In the genomic region with DNA sequence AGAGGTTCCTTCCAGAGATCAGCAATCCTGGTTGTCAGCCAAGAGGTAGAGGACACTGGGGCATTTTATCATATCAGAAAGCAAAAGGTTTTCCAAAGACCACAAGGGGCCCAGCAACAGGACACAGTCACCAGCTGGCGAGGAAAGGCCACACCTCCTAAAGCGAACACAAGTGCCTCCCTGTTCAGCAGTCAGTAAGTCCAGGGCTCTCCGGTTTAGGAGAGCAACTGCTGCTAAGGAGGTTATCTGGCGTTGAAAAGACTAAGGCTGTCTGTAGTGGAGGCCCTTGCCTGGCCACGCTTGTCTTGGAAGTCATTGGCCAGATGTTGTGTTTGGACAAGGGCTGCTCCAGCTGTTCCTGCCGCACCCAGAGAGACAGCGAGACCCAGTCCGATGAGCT, we compare ENCODE assay signal across 17 mouse cellular contexts.
"Had no signal": no experiment of that assay in that cellular context is flagged by ENCODE, and none has a peak within 500 bp of the region (broad histone marks: within the 10 kb centered on the region; RNA-seq: fewer than 3 reads in every experiment).

No protein-coding gene starts in this region.

- H3K9ac ChIP-seq: limb, embryonic 15.5 days; liver, embryonic 12.5 days; lung, embryonic 14.5 days; midbrain, embryonic 15.5 days; neural tube, embryonic 13.5 days had no signal

- ATAC-seq: liver, embryonic 12.5 days; midbrain, embryonic 15.5 days had no signal

- DNase-seq: kidney, postnatal 25 days; layer of hippocampus, adult 9-11 months; layer of hippocampus, postnatal 36 days; left cerebral cortex, postnatal 4 days; lung, embryonic 14.5 days; lung, postnatal 10 days; lung, postnatal 4 days; retina, postnatal 1 day; right cerebral cortex, postnatal 4 days; spleen, adult 18-20 months; thymus, adult 18-20 months; thymus, postnatal 14 days had no signal

- H3K9me3 ChIP-seq: limb, embryonic 15.5 days; liver, embryonic 12.5 days; midbrain, embryonic 15.5 days; neural tube, embryonic 13.5 days had no signal

- H3K27me3 ChIP-seq: liver, embryonic 12.5 days; midbrain, embryonic 15.5 days; neural tube, embryonic 13.5 days had no signal

- H3K4me1 ChIP-seq: limb, embryonic 15.5 days; liver, embryonic 12.5 days had no signal

- H3K36me3 ChIP-seq: limb, embryonic 15.5 days; liver, embryonic 12.5 days; midbrain, embryonic 10.5 days; midbrain, embryonic 15.5 days; neural tube, embryonic 13.5 days had no signal

- H3K4me2 ChIP-seq: limb, embryonic 15.5 days; liver, embryonic 12.5 days; lung, embryonic 14.5 days; midbrain, embryonic 15.5 days; neural tube, embryonic 13.5 days had no signal

- H3K27ac ChIP-seq: limb, embryonic 15.5 days; liver, embryonic 12.5 days; midbrain, embryonic 10.5 days; midbrain, embryonic 15.5 days; neural tube, embryonic 13.5 days had no signal

- H3K4me3 ChIP-seq: limb, embryonic 15.5 days; liver, embryonic 12.5 days; midbrain, embryonic 10.5 days; midbrain, embryonic 15.5 days; neural tube, embryonic 13.5 days had no signal
